Mouse (Mus musculus): ENCODE measurements around the gene Fam107b. TPM values are rescaled to one million over a fixed set of nuclear protein-coding genes. Genes with fewer than 3 reads are reported as not detected.

Fam107b gene
- polyA plus RNA-seq, 1 experiment from 2014 or later: 42.6 TPM

DNA sequence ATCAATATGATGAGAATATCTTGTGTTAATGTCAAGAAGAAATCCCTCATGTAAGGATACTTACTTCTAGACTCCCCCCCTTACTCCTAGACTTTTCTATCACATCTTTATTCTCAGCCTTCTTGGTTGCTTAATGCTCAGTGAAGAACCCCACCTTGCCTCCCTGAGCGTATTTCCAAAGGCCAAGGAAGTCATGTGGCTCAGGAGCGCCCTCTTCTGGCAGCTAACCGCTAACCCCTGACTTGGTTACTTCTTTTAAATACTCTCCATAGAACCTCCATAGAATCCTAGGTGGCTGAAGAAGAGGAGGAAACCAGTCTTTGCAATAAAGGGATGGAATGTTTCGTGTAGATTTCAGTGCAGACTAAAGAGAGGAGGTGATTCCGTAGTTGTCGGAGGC is 199.0 kb downstream of the Fam107b start:
- H3K27me3 ChIP-seq (ENCODE audit: poor library complexity, severe bottlenecking): no peaks in the 10 kb centered on the region
- no peak overlapping the region for H3K4me3 ChIP-seq
- H3K4me1 ChIP-seq: peaks cover 11% of the 10 kb centered on the region
- no peaks in the 10 kb centered on the region for H3K9me3 ChIP-seq
- 28% methylated on average over 6 of the region's 6 CpGs for WGBS
- no peak overlapping the region for H3K27ac ChIP-seq
- H3K36me3 ChIP-seq (replicated peaks): peaks cover 7% of the 10 kb centered on the region; the same call in 1 of the 2 replicates
- DNase-seq (ENCODE audit: extremely low spot score, low spot score): peak; percentile 75

- Histone ChIP-seq H3K4me1 (peaks cover 17% of the 10 kb centered on the region), H3K27me3 (ENCODE audit: poor library complexity, severe bottlenecking) (no peaks in the 10 kb centered on the region), H3K4me3 (no peak overlapping the region), H3K36me3 (replicated peaks) (peaks cover 9% of the 10 kb centered on the region; the same call in 1 of the 2 replicates), H3K27ac (no peak overlapping the region), H3K9me3 (no peaks in the 10 kb centered on the region)
- DNase-seq (ENCODE audit: extremely low spot score, low spot score): no peak
- WGBS: 87% methylated on average over 9 of the region's 9 CpGs
Measured at GRCm38 (mm10) chr2:3769786-3770318, 199.6 kb downstream of the Fam107b start.

GRCm38 (mm10) chr2:3770383-3770782 is 200.1 kb downstream of the Fam107b start:
- Histone ChIP-seq H3K36me3 (replicated peaks) (peaks cover 11% of the 10 kb centered on the region; the same call in 1 of the 2 replicates), H3K4me1 (peaks cover 20% of the 10 kb centered on the region), H3K27me3 (ENCODE audit: poor library complexity, severe bottlenecking) (no peaks in the 10 kb centered on the region), H3K4me3 (no peak overlapping the region), H3K27ac (no peak overlapping the region), H3K9me3 (no peaks in the 10 kb centered on the region)
- 90% methylated on average over 2 of the region's 2 CpGs for WGBS
- DNase-seq (ENCODE audit: extremely low spot score, low spot score): no peak

DNA sequence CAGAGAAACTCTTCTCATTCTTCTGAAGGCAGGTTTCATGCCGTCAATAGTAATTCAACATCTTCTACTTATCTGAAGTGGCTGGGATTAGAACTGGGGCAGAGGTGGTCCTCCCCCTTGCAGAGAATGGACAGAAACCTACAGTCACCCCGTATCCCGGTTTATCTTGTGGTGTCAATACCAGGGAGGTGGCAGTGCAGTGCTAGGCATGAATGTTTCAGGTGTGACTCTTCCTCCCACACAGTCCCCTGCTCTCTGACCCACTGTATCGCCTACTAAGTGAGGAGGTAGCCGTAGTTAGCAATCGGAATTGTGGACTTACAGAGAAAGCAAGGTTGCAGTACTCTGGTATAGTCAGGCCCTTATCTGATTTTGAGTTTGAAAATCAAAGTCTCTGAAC is 201.2 kb downstream of the Fam107b start:
- no peak for DNase-seq (ENCODE audit: extremely low spot score, low spot score)
- peaks cover 10% of the 10 kb centered on the region for H3K4me1 ChIP-seq
- H3K27ac ChIP-seq: no peak overlapping the region
- no peak overlapping the region for H3K4me3 ChIP-seq
- no peaks in the 10 kb centered on the region for H3K27me3 ChIP-seq (ENCODE audit: poor library complexity, severe bottlenecking)
- H3K36me3 ChIP-seq (replicated peaks): peaks cover 11% of the 10 kb centered on the region; the same call in 1 of the 2 replicates
- H3K9me3 ChIP-seq: no peaks in the 10 kb centered on the region
- WGBS: 94% methylated on average over 6 of the region's 6 CpGs

DNA sequence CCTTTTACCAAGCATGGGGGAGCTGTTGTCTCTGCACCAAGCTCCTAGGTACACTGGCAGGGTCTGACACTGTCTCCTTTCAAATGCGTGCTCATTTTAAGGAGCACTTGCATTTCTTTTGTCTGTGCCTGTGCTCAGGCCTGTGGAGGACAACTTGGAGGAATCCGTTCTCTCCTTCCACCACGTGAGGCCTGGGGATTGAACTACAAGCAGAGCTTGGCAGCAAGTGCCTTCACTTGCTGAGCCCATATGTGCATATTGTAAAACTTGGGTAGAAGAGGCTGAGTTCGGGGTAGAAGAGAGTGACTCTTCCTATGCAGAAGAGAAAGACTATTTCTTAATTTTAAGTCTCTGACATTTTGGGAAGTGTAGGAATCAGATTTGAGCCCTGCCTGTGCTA is 202.8 kb downstream of the Fam107b start:
- H3K36me3 ChIP-seq (replicated peaks): peaks cover 16% of the 10 kb centered on the region
- no peak for DNase-seq (ENCODE audit: extremely low spot score, low spot score)
- WGBS: 69% methylated on average over 4 of the region's 4 CpGs

GRCm38 (mm10) chr2:3775569-3775968 is 205.3 kb downstream of the Fam107b start:
- no peak overlapping the region for H3K27ac ChIP-seq
- no peaks in the 10 kb centered on the region for H3K9me3 ChIP-seq
- 92% methylated on average over 3 of the region's 3 CpGs for WGBS
- H3K4me1 ChIP-seq: peaks cover 10% of the 10 kb centered on the region
- H3K4me3 ChIP-seq: no peak overlapping the region
- H3K36me3 ChIP-seq (replicated peaks): peaks cover 39% of the 10 kb centered on the region
- H3K27me3 ChIP-seq (ENCODE audit: poor library complexity, severe bottlenecking): no peaks in the 10 kb centered on the region
- DNase-seq (ENCODE audit: extremely low spot score, low spot score): no peak

More for the DNA sequence above, 202.8 kb downstream of the Fam107b start:
- Histone ChIP-seq H3K27ac (no peak overlapping the region), H3K4me3 (no peak overlapping the region), H3K9me3 (no peaks in the 10 kb centered on the region), H3K27me3 (ENCODE audit: poor library complexity, severe bottlenecking) (no peaks in the 10 kb centered on the region), H3K4me1 (peaks cover 10% of the 10 kb centered on the region)

DNA sequence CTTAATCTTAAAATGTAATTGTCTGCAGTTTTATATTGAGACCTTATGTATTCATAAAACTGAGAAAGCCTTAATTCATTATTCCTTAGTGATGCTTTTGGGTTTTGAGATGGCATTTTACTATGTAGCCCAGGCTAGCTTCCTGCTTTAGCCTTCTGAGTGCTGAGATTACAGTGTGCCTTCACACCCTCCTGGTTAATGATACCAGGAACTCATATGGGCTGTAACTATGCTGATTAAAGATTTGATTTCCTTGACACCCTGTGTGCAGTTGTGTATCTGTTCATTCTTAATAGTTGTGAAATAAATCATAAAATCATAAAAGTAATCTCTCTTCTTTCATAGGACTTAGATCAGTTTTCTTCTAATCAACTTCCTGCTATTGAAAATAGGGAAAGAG is 205.8 kb downstream of the Fam107b start:
- Histone ChIP-seq H3K4me3 (no peak overlapping the region), H3K27me3 (ENCODE audit: poor library complexity, severe bottlenecking) (no peaks in the 10 kb centered on the region)

GRCm38 (mm10) chr2:3777696-3778095 is 207.4 kb downstream of the Fam107b start:
- H3K27me3 ChIP-seq (ENCODE audit: poor library complexity, severe bottlenecking): no peaks in the 10 kb centered on the region
- peaks cover 10% of the 10 kb centered on the region for H3K4me1 ChIP-seq
- peaks cover 53% of the 10 kb centered on the region for H3K36me3 ChIP-seq (replicated peaks)
- no peaks in the 10 kb centered on the region for H3K9me3 ChIP-seq
- H3K4me3 ChIP-seq: no peak overlapping the region
- no peak overlapping the region for H3K27ac ChIP-seq
- no peak for DNase-seq (ENCODE audit: extremely low spot score, low spot score)
- 85% methylated on average over 6 of the region's 6 CpGs for WGBS

More for the DNA sequence above, 205.8 kb downstream of the Fam107b start:
- Histone ChIP-seq H3K27ac (no peak overlapping the region), H3K36me3 (replicated peaks) (peaks cover 43% of the 10 kb centered on the region), H3K9me3 (no peaks in the 10 kb centered on the region), H3K4me1 (peaks cover 10% of the 10 kb centered on the region)
- no peak for DNase-seq (ENCODE audit: extremely low spot score, low spot score)

DNA sequence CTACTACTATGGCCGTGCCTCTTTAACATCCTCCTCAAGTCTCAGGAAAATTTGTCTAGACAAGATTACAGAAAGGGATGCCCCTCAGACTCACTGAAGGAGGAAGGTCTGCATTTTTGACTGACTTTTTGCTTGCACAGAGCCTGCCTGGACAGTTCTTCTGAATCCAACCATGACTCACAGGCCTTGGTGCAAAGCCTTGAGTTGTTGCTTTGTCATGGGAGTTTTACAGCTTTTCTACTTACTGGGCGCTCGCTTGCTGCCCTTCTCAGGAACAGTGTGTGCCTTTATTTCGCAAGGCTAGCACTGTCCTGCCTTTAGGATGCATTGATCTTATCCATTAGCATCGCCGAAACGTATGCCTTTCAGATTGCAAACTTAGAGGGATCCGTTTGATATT is 215.3 kb downstream of the Fam107b start:
- Histone ChIP-seq H3K27ac (no peak overlapping the region), H3K4me3 (no peak overlapping the region), H3K36me3 (replicated peaks) (peaks cover 15% of the 10 kb centered on the region), H3K9me3 (no peaks in the 10 kb centered on the region), H3K4me1 (no peaks in the 10 kb centered on the region), H3K27me3 (ENCODE audit: poor library complexity, severe bottlenecking) (no peaks in the 10 kb centered on the region)
- no peak for DNase-seq (ENCODE audit: extremely low spot score, low spot score)
- WGBS: 90% methylated on average over 8 of the region's 8 CpGs

DNA sequence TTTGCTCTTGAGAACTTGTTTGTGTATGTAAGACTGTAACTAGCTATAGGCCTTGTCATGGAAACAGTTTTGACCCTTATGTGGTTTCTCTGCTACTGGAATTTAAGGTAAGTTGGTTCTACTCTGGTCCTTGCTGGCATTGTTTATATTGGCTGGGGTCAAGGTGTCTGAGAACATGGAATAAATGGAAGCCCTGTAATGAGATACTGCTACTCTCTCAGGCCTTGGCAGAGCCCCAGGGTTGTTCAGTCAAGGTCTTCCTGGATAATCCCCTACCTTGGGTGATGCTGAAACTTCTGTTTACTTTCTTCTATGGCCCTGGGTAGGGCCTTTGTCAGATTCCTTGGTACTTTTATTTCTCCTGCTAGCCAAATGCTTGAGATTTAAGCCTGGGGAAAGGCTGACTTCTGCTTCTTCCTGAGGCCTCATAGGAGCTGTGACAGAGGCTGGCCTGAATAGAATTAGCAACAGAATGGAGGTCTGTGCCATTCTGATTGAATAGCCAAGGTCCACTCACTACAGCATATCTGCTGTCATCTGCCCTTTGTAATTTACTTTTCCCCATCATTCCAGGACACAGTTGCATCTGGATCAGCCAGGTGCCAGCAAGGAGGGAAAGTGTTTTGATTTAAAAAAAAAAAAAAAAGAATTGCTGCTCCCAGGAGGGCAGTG is 217.6 kb downstream of the Fam107b start:
- Histone ChIP-seq H3K36me3 (replicated peaks) (no peaks in the 10 kb centered on the region), H3K4me3 (no peak overlapping the region), H3K27ac (no peak overlapping the region), H3K4me1 (no peaks in the 10 kb centered on the region), H3K27me3 (ENCODE audit: poor library complexity, severe bottlenecking) (no peaks in the 10 kb centered on the region), H3K9me3 (no peaks in the 10 kb centered on the region)
- no peak for DNase-seq (ENCODE audit: extremely low spot score, low spot score)

GRCm38 (mm10) chr2:3788424-3788786 is 218.1 kb downstream of the Fam107b start:
- DNase-seq (ENCODE audit: extremely low spot score, low spot score): no peak
- Histone ChIP-seq H3K36me3 (replicated peaks) (no peaks in the 10 kb centered on the region), H3K4me3 (no peak overlapping the region), H3K27ac (no peak overlapping the region), H3K4me1 (no peaks in the 10 kb centered on the region), H3K9me3 (no peaks in the 10 kb centered on the region), H3K27me3 (ENCODE audit: poor library complexity, severe bottlenecking) (no peaks in the 10 kb centered on the region)
- WGBS: 85% methylated on average over 3 of the region's 3 CpGs

DNA sequence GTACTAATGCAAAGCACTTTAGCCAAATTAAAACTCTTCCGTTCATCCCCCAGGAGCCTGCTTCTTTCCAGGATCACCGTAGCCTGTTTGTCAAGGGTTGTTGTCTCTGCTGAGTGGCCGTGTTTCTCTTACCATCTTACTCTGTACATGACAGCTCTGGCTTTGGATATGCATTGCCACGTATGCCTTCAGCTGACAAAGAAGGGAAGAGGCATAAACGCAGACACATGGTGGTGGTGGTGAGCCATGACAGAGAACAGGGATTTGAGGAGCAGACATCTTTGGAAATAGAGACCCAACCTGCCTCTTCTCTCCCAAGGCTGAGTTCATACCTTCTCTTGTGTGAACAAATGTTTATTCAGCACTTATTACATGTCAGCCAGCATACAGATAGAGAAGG is 226.3 kb downstream of the Fam107b start:
- Histone ChIP-seq H3K36me3 (replicated peaks) (no peaks in the 10 kb centered on the region), H3K27me3 (ENCODE audit: poor library complexity, severe bottlenecking) (peaks cover 5% of the 10 kb centered on the region), H3K4me3 (no peak overlapping the region), H3K4me1 (peaks cover 4% of the 10 kb centered on the region), H3K27ac (no peak overlapping the region), H3K9me3 (no peaks in the 10 kb centered on the region)
- WGBS: 85% methylated on average over 5 of the region's 5 CpGs
- no peak for DNase-seq (ENCODE audit: extremely low spot score, low spot score)

DNA sequence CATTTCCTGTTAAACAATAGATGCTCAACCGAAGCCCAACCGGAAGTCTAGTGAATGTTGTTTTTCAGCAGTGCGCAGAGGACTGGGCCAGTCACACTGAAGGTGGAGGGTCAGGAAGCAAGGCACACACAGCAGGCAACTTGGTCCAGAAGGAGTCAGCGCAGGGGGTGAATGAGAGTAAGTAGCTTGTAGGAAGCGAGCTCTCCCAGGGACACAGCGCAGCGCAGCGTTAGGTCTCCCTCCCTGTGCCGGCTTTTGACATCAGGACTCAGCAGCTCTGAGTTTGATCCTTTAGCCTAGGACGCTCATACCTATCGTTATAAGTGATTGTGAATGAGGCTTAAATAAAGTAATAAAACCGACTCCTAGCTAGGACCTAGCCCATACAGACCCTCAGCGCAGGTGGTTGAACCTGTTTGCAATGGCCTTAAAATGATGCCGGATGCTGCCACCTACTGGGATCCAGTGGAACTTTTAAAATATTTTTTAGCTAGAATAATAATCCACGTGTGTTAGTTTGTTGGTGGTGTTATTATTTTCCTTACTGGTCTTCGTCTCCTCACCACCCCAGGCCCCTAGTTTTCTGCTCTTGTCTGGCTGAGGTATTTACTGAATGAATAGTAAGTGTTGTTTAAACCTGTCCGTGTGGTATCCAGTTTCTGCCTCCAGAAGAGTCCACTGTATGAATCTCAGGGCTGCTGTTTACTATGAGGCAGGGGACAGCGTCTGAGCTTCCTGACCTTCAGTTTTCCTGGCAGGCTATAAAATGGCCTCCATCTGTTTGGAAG is 229.7 kb downstream of the Fam107b start:
- no peaks in the 10 kb centered on the region; the same call in 1 of the 2 replicates for H3K9me3 ChIP-seq
- no peaks in the 10 kb centered on the region for H3K36me3 ChIP-seq (replicated peaks)
- H3K4me3 ChIP-seq: peak overlapping the region; percentile 47
- H3K27ac ChIP-seq: peak overlapping the region; percentile 51; the same call in 1 of the 2 replicates
- H3K27me3 ChIP-seq (ENCODE audit: poor library complexity, severe bottlenecking): peaks cover 5% of the 10 kb centered on the region
- peaks cover 4% of the 10 kb centered on the region for H3K4me1 ChIP-seq
- 15% methylated on average over 18 of the region's 18 CpGs for WGBS
- peak; percentile 60 for DNase-seq (ENCODE audit: extremely low spot score, low spot score)
